Mouse (Mus musculus) small intestine, adult 2 months (tissue): ENCODE data around the gene Arhgap24.

Source experiments
- CTCF ChIP-seq: fragments of 200-500 bp; IDR thresholded peaks from 2 replicates; pipeline ENCODE4 v1.5.1; 2012; ENCODE audit warnings: low read depth, mild to moderate bottlenecking, control low read depth, inconsistent platforms, low read length, moderate library complexity, mixed read lengths; ENCODE audit not compliant: insufficient replicate concordance, insufficient read length; ENCODE audit errors: extremely low read depth
- POLR2A ChIP-seq: fragments of 200-500 bp; IDR thresholded peaks from 2 replicates; pipeline ENCODE4 v1.6.1; 2012; ENCODE audit warnings: low read depth, mild to moderate bottlenecking, control low read depth, inconsistent platforms, low read length, moderate library complexity

GRCm38 (mm10) chr5:102613571-102613970 lies 132.4 kb downstream of the Arhgap24 start:
- no peak for TF ChIP-seq POLR2A
- no peak for TF ChIP-seq CTCF
